Mouse (Mus musculus) layer of hippocampus, adult 2 months (tissue): ENCODE data around the gene Uchl3. TPM values are rescaled to one million over a fixed set of nuclear protein-coding genes. Genes with fewer than 3 reads are reported as not detected.

ENCODE experiments used
- DNase-seq, 2 experiments: peaks; one replicate each; pipeline ENCODE4 v3.0.0; 2022; ENCODE audit warnings: low spot score in 2 of 2
- H3K27ac ChIP-seq: fragments of 200-600 bp; 2 replicates; pipeline ENCODE4 v1.8.1; 2022
- H3K4me3 ChIP-seq: fragments of 200-600 bp; 2 replicates; pipeline ENCODE4 v1.8.1; 2022; ENCODE audit warnings: mild to moderate bottlenecking
- CTCF ChIP-seq: fragments of 200-600 bp; conservative IDR thresholded peaks from 2 replicates; pipeline ENCODE4 v1.8.1; 2022; ENCODE audit warnings: antibody characterized with exemption, mild to moderate bottlenecking, moderate library complexity
- total RNA-seq, 2 experiments: library from RNA; stranded (reverse); gene quantifications; 2 replicates each; pipeline ENCODE4 v1.2.3; 2021

The Uchl3 gene
- total RNA-seq, 2 experiments from 2014 or later: 46.2 to 54.9 TPM

GRCm38 (mm10) chr14:101640153-101640843, 13.5 kb upstream of the Uchl3 start, which contains the start of gene Commd6:
TSS of gene Commd6 (minus strand) at chr14:101640686.
- Histone ChIP-seq H3K27ac (peak within 1 kb of the TSS; percentile 92), H3K4me3 (peak within 1 kb of the TSS; percentile 74)
- DNase-seq: peak; percentile 88 to 91
- peak; percentile 21; the same call in 1 of the 2 replicates for TF ChIP-seq CTCF

- Histone ChIP-seq H3K27ac (no peak overlapping the region), H3K4me3 (no peak overlapping the region)
- DNase-seq: no peak
- no peak for TF ChIP-seq CTCF
Measured at GRCm38 (mm10) chr14:101644948-101645347, 8.8 kb upstream of the Uchl3 start.

- no peak for TF ChIP-seq CTCF
- no peak for DNase-seq
- Histone ChIP-seq H3K27ac (no peak overlapping the region), H3K4me3 (no peak overlapping the region)
Measured at GRCm38 (mm10) chr14:101650551-101650950, 3.2 kb upstream of the Uchl3 start.

GRCm38 (mm10) chr14:101652571-101652970, 1.2 kb upstream of the Uchl3 start:
- H3K27ac ChIP-seq: no peak overlapping the region
- DNase-seq: no peak
- H3K4me3 ChIP-seq: no peak overlapping the region
- TF ChIP-seq CTCF: no peak

GRCm38 (mm10) chr14:101654526-101654909, 751 bp downstream of the Uchl3 start:
- peak overlapping the region; percentile 99 for H3K4me3 ChIP-seq
- peak overlapping the region; percentile 98; the same call in 1 of the 2 replicates for H3K27ac ChIP-seq
- TF ChIP-seq CTCF: no peak
- no peak for DNase-seq

- Histone ChIP-seq H3K4me3 (no peak overlapping the region), H3K27ac (no peak overlapping the region)
- no peak for DNase-seq
- no peak for TF ChIP-seq CTCF
Measured at GRCm38 (mm10) chr14:101656307-101656706, 2.5 kb downstream of the Uchl3 start.

- TF ChIP-seq CTCF: no peak
- Histone ChIP-seq H3K27ac (no peak overlapping the region), H3K4me3 (no peak overlapping the region)
- DNase-seq: no peak
Measured at GRCm38 (mm10) chr14:101661654-101662412, 8.1 kb downstream of the Uchl3 start.

- Histone ChIP-seq H3K27ac (no peak overlapping the region), H3K4me3 (no peak overlapping the region)
- TF ChIP-seq CTCF: no peak
- DNase-seq: no peak
Measured at GRCm38 (mm10) chr14:101664274-101664673, 10.5 kb downstream of the Uchl3 start.

GRCm38 (mm10) chr14:101666056-101666455, 12.3 kb downstream of the Uchl3 start:
- Histone ChIP-seq H3K4me3 (no peak overlapping the region), H3K27ac (no peak overlapping the region)
- no peak for DNase-seq
- TF ChIP-seq CTCF: no peak

- Histone ChIP-seq H3K4me3 (no peak overlapping the region), H3K27ac (no peak overlapping the region)
- no peak for DNase-seq
- TF ChIP-seq CTCF: peak; percentile 54
Measured at GRCm38 (mm10) chr14:101666536-101666935, 12.8 kb downstream of the Uchl3 start.

- Histone ChIP-seq H3K27ac (no peak overlapping the region), H3K4me3 (no peak overlapping the region)
- no peak for DNase-seq
- TF ChIP-seq CTCF: no peak
Measured at GRCm38 (mm10) chr14:101668626-101669025, 14.9 kb downstream of the Uchl3 start.

- DNase-seq: no peak
- Histone ChIP-seq H3K27ac (no peak overlapping the region), H3K4me3 (no peak overlapping the region)
- no peak for TF ChIP-seq CTCF
Measured at GRCm38 (mm10) chr14:101672226-101672625, 18.5 kb downstream of the Uchl3 start.

- H3K27ac ChIP-seq: no peak overlapping the region
Measured at GRCm38 (mm10) chr14:101687696-101688095, 33.9 kb downstream of the Uchl3 start.

More at GRCm38 (mm10) chr14:101687696-101688095, 33.9 kb downstream of the Uchl3 start:
- TF ChIP-seq CTCF: no peak
- no peak for DNase-seq
- no peak overlapping the region for H3K4me3 ChIP-seq
